Mouse (Mus musculus) CH12.LX (cell line): Measurements from ENCODE around the gene Ano8. TPM values are rescaled to one million over a fixed set of nuclear protein-coding genes. Genes with fewer than 3 reads are reported as not detected.
"Not testable (repeated sequence)": the region's sequence is repeated elsewhere in the genome, so short reads cannot be mapped to it uniquely, and the experiment has no call there.

ENCODE experiments used
- DNase-seq: peaks from one replicate; pipeline ENCODE4 v3.0.0-alpha.2; 2013; ENCODE audit errors: extremely low read depth
- H3K27ac ChIP-seq: 2 replicates; pipeline ENCODE4 v1.5.1; 2012; ENCODE audit warnings: low read depth, mild to moderate bottlenecking, control low read depth, moderate library complexity; ENCODE audit not compliant: insufficient read depth
- H3K27me3 ChIP-seq: replicated peaks from 2 replicates; pipeline ENCODE3; 2012; ENCODE audit warnings: inconsistent platforms
- H3K36me3 ChIP-seq, 2 experiments: replicated peaks in 1 of 2; 2 replicates each; pipeline versions ENCODE3 to v1.6.1; 2012; ENCODE audit warnings: inconsistent platforms in 1 of 2, low read length in 1 of 2, mild to moderate bottlenecking in 1 of 2, mixed read lengths in 1 of 2, moderate library complexity in 1 of 2; ENCODE audit not compliant: control insufficient read depth in 1 of 2, insufficient read depth in 1 of 2
- H3K4me1 ChIP-seq, 2 experiments: 2 replicates each; pipeline ENCODE4 v1.6.1; 2012; ENCODE audit warnings: inconsistent platforms in 1 of 2, moderate library complexity in 1 of 2; ENCODE audit not compliant: insufficient read depth in 2 of 2, control insufficient read depth in 1 of 2
- H3K4me2 ChIP-seq: 2 replicates; pipeline ENCODE4 v1.6.1; 2012; ENCODE audit warnings: low read depth, mild to moderate bottlenecking, control low read depth; ENCODE audit not compliant: poor library complexity, insufficient read depth, severe bottlenecking
- H3K4me3 ChIP-seq, 3 experiments: fragments of 150-350 bp in 1 of 3; sonication (generic) in 1 of 3; replicated peaks in 1 of 3; 2 replicates each; pipeline versions ENCODE3 to v1.5.1; 2011 to 2012; ENCODE audit warnings: low read depth in 2 of 3, low read length in 2 of 3, mild to moderate bottlenecking in 2 of 3, moderate library complexity in 2 of 3, control low read depth in 1 of 3, improper control_type of control experiment in 1 of 3, inconsistent platforms in 1 of 3, mixed read lengths in 1 of 3; ENCODE audit not compliant: poor library complexity in 1 of 3
- H3K79me2 ChIP-seq: replicated peaks from 2 replicates; pipeline ENCODE4 v1.6.1; 2012; ENCODE audit warnings: mild to moderate bottlenecking, moderate library complexity; ENCODE audit not compliant: control insufficient read depth, poor library complexity, insufficient read depth, severe bottlenecking; ENCODE audit errors: extremely low read depth
- H3K9ac ChIP-seq: 2 replicates; pipeline ENCODE4 v1.6.1; 2012; ENCODE audit warnings: low read depth, mild to moderate bottlenecking, control low read depth, moderate library complexity; ENCODE audit not compliant: insufficient read depth
- H3K9me3 ChIP-seq: replicated peaks from 2 replicates; pipeline ENCODE3; 2012; ENCODE audit warnings: low read length, inconsistent platforms, mixed read lengths
- CHD1 ChIP-seq: IDR thresholded peaks from 2 replicates; pipeline ENCODE4 v1.6.1; 2012; ENCODE audit warnings: low read depth, low read length, improper control_type of control experiment, inconsistent platforms
- CHD2 ChIP-seq: IDR thresholded peaks from 2 replicates; pipeline ENCODE4 v1.6.1; 2011; ENCODE audit warnings: low read length, improper control_type of control experiment
- CTCF ChIP-seq, 2 experiments: IDR thresholded peaks in 1 of 2; conservative IDR thresholded peaks in 1 of 2; 2 replicates each; pipeline ENCODE4 v1.5.1; 2011 to 2012; ENCODE audit warnings: low read depth in 2 of 2, low read length in 2 of 2, improper control_type of control experiment in 1 of 2, inconsistent platforms in 1 of 2, mild to moderate bottlenecking in 1 of 2, moderate library complexity in 1 of 2
- E2F4 ChIP-seq: IDR thresholded peaks from 2 replicates; pipeline ENCODE4 v1.6.1; 2011; ENCODE audit warnings: low read depth, low read length, improper control_type of control experiment; ENCODE audit not compliant: insufficient replicate concordance
- EP300 ChIP-seq: IDR thresholded peaks from 2 replicates; pipeline ENCODE4 v1.6.1; 2011; ENCODE audit warnings: low read length, improper control_type of control experiment
- HCFC1 ChIP-seq: IDR thresholded peaks from 2 replicates; pipeline ENCODE4 v1.6.1; 2012; ENCODE audit warnings: low read depth, mild to moderate bottlenecking, inconsistent platforms, low read length, improper control_type of control experiment
- IRF4 ChIP-seq: IDR thresholded peaks from 2 replicates; pipeline ENCODE4 v1.6.1; 2014; ENCODE audit warnings: low read depth, mild to moderate bottlenecking, inconsistent platforms, low read length, improper control_type of control experiment
- JUN ChIP-seq: IDR thresholded peaks from 2 replicates; pipeline ENCODE4 v1.6.1; 2011; ENCODE audit warnings: low read depth, mild to moderate bottlenecking, low read length, improper control_type of control experiment, moderate library complexity; ENCODE audit not compliant: insufficient read depth
- JUND ChIP-seq: conservative IDR thresholded peaks from 2 replicates; pipeline ENCODE4 v1.6.1; 2011; ENCODE audit warnings: low read depth, low read length, improper control_type of control experiment
- MAX ChIP-seq: IDR thresholded peaks from 2 replicates; pipeline ENCODE4 v1.6.1; 2011; ENCODE audit warnings: low read length, improper control_type of control experiment
- MYC ChIP-seq: IDR thresholded peaks from 2 replicates; pipeline ENCODE4 v1.6.1; 2011; ENCODE audit warnings: low read depth, mild to moderate bottlenecking, improper control_type of control experiment, low read length
- NELFE ChIP-seq: IDR thresholded peaks from 2 replicates; pipeline ENCODE4 v1.6.1; 2011; ENCODE audit warnings: low read depth, low read length, improper control_type of control experiment
- POLR2A ChIP-seq: IDR thresholded peaks from 2 replicates; pipeline ENCODE4 v1.6.1; 2011; ENCODE audit warnings: low read depth, mild to moderate bottlenecking, improper control_type of control experiment, low read length
- RAD21 ChIP-seq: IDR thresholded peaks from 2 replicates; pipeline ENCODE4 v1.6.1; 2011; ENCODE audit warnings: low read depth, mild to moderate bottlenecking, low read length, improper control_type of control experiment, moderate library complexity
- SIN3A ChIP-seq: IDR thresholded peaks from 2 replicates; pipeline ENCODE4 v1.6.1; 2012; ENCODE audit warnings: low read length, improper control_type of control experiment, inconsistent platforms
- SMC3 ChIP-seq: IDR thresholded peaks from 2 replicates; pipeline ENCODE4 v1.6.1; 2011; ENCODE audit warnings: low read depth, low read length, improper control_type of control experiment
- TCF12 ChIP-seq: IDR thresholded peaks from 2 replicates; pipeline ENCODE4 v1.6.1; 2014; ENCODE audit warnings: low read depth, mild to moderate bottlenecking, inconsistent platforms, low read length, improper control_type of control experiment
- dilution Hi-C: fragments of 300-500 bp; cut with MboI; formaldehyde crosslinking; loops from 2 replicates; pipeline ENCODE4 v1.14.3; 2020; ENCODE audit warnings: low sequenced_read_pairs; ENCODE audit not compliant: extremely low pct_unique_long_range_greater_than_20kb, extremely low pct_ligation_motif_present
- in situ Hi-C: fragments of 300-500 bp; cut with MboI; formaldehyde crosslinking; loops from 3 replicates; pipeline ENCODE4 v1.14.3; 2019; ENCODE audit warnings: low sequenced_read_pairs, low pct_ligation_motif_present, low pct_unique_long_range_greater_than_20kb, mixed read lengths
- polyA plus RNA-seq: library from polyadenylated mRNA; unstranded; fragments of >175 nt; gene quantifications from 2 replicates; pipeline ENCODE4 v1.2.1, GENCODE M21; 2012; ENCODE audit warnings: low read depth; ENCODE audit not compliant: insufficient read length
- total RNA-seq, 2 experiments: library from RNA; depleted of rRNA; stranded (reverse); fragments of 300-350 nt in 1 of 2; fragments of >200 nt in 1 of 2; gene quantifications; 2 replicates each; pipeline ENCODE4 v1.2.3; 2012 to 2014

Gene Ano8
- total and polyA plus RNA-seq, 3 experiments: 1.8 to 6.7 (median 1.9) TPM

GRCm38 (mm10) chr8:71534263-71534810, 48.6 kb upstream of the Ano8 start:
- Histone ChIP-seq H3K79me2 (peaks cover 11% of the 10 kb centered on the region; the same call in 1 of the 2 replicates), H3K9me3 (no peaks in the 10 kb centered on the region), H3K27ac (no peak overlapping the region)
- peak in 1 of 2 experiments; percentile 45; a peak in 2 of 4 replicates for TF ChIP-seq CTCF (conservative IDR thresholded peaks at IDR 0.05 in 1 of 2, IDR thresholded peaks at IDR 0.05 in 1 of 2; ENCODE audit: low read depth in 2 of 2, low read length in 2 of 2)
- TF ChIP-seq JUN: no peak
- TF ChIP-seq CHD2: 0 out of 2 replicates have a peak, but pooled peaks have one; percentile 29
- TF ChIP-seq, all 38 proteins: peak for 2
- Histone ChIP-seq H3K4me2 (no peak overlapping the region), H3K9ac (no peak overlapping the region), H3K36me3 (peaks cover 5 to 15% of the 10 kb centered on the region in 2 experiments), H3K27me3 (no peaks in the 10 kb centered on the region), H3K4me3 (no peak overlapping the region), H3K4me1 (peaks cover 19 to 71% of the 10 kb centered on the region in 2 experiments)
- dilution Hi-C loops: no loop called here
- in situ Hi-C loops: no loop called here
- no peak for DNase-seq

- H3K9ac ChIP-seq: peak overlapping the region; percentile 23; the same call in 1 of the 2 replicates
- H3K4me3 ChIP-seq, dilution Hi-C loops, in situ Hi-C loops, H3K79me2 ChIP-seq, H3K9me3 ChIP-seq, H3K27me3 ChIP-seq, H3K4me2 ChIP-seq: not testable (repeated sequence)
- DNase-seq: peak; percentile 84
- TF ChIP-seq RAD21 (peak; percentile 3), CHD1 (peak; percentile 93; the same call in 1 of the 2 replicates), CTCF (conservative IDR thresholded peaks at IDR 0.05 in 1 of 2, IDR thresholded peaks at IDR 0.05 in 1 of 2; ENCODE audit: low read depth in 2 of 2, low read length in 2 of 2) (peak; percentile 34 to 73; a peak in 3 of 4 replicates), HCFC1 (peak; percentile 27; the same call in 1 of the 2 replicates), IRF4 (peak; percentile 38), TCF12 (peak; percentile 32; the same call in 1 of the 2 replicates), SIN3A (peak; percentile 35; the same call in 1 of the 2 replicates), NELFE (peak; percentile 36), MYC (peak; percentile 39; the same call in 1 of the 2 replicates), EP300 (peak; percentile 48; the same call in 1 of the 2 replicates), E2F4 (0 out of 2 replicates have a peak, but pooled peaks have one; percentile 9), SMC3 (peak; percentile 33; the same call in 1 of the 2 replicates), JUND (0 out of 2 replicates have a peak, but pooled peaks have one; percentile 16), MAX (peak; percentile 80), POLR2A (peak; percentile 53; the same call in 1 of the 2 replicates)
- peaks cover 5 to 15% of the 10 kb centered on the region in 2 experiments for H3K36me3 ChIP-seq
- H3K27ac ChIP-seq: peak overlapping the region; percentile 90
- peaks cover 38 to 82% of the 10 kb centered on the region in 2 experiments for H3K4me1 ChIP-seq
Measured at GRCm38 (mm10) chr8:71530735-71531467, 45.1 kb upstream of the Ano8 start.
